Mouse (Mus musculus): ENCODE measurements around the gene Tap2.

- no peak for TF ChIP-seq TAL1 (IDR thresholded peaks at IDR 0.05; ENCODE audit: low read length)
- TF ChIP-seq GATA1 (IDR thresholded peaks at IDR 0.05; ENCODE audit: low read length): no peak
These were observed 1.9 kb downstream of the Tap2 start for GRCm38 (mm10) chr17:34205021-34205745.

Data from erythroblast, embryonic 14.5 days (primary cell).